Comparison of ENCODE assay signal across 8 mouse cellular contexts in the genomic region with DNA sequence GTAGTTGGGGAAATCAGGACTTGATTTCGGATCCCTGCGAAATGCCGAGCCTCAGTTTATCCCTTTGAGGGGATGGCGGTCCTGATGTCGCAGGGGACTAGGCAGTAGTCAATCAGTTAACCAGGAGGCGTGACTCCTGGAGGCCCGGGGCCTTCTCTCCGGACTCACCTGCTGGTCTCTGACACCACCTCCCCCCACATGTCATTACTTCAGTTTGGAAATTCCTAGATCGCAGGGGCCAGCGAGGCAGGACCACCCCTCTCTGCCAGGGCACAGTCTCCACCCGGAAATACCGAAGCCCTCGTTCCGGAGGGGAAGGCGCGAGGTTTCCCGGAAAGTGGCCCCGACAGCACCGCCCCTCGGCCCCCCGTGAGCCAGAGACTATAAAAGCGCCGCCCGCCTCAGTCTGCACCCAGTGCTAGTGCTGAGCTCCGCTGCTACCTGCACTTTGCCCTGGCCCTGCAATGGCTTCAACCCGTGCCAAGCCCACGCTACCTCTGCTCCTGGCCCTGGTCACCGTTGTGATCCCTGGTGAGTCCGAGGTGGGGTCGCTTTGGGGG. TPM values are rescaled to one million over a fixed set of nuclear protein-coding genes. Genes with fewer than 3 reads are reported as not detected.
DNase-seq lines count a peak whose midpoint lies in the region; ATAC-seq lines count a peak whose summit lies in the region.

A gene (plus strand): TSS at position 415 of the 560 bp plus-strand sequence.

- ATAC-seq in embryonic facial prominence, embryonic 12.5 days (ENCODE audit: insufficient number of reproducible peaks, insufficient read depth, low FRiP score, low TSS enrichment) = 0 out of 2 replicates have a peak, but pooled peaks have one; percentile 17
- peak; percentile 31; the same call in 1 of the 2 replicates for ATAC-seq in heart, embryonic 11.5 days (replicated peaks; ENCODE audit: insufficient number of reproducible peaks, low FRiP score, low TSS enrichment)
- ATAC-seq in lung, embryonic 15.5 days (ENCODE audit: borderline replicate concordance, extremely low read depth, low FRiP score, low TSS enrichment) = peak; percentile 34; the same call in 1 of the 2 replicates
- ATAC-seq in frontal cortex, adult (ENCODE audit: low TSS enrichment) = no peak

- no peak within 1 kb of the TSS for H3K27ac ChIP-seq in embryonic facial prominence, embryonic 12.5 days
- peak within 1 kb of the TSS; percentile 15; the same call in 1 of the 2 replicates for H3K27ac ChIP-seq in heart, embryonic 11.5 days (ENCODE audit: low read depth, low read length)
- peak within 1 kb of the TSS; percentile 55 for H3K27ac ChIP-seq in lung, embryonic 15.5 days

- no peaks in the 10 kb centered on the region for H3K36me3 ChIP-seq in embryonic facial prominence, embryonic 12.5 days
- no peaks in the 10 kb centered on the region for H3K36me3 ChIP-seq in heart, embryonic 11.5 days (ENCODE audit: control insufficient read depth, insufficient read depth, low read length)
- no peaks in the 10 kb centered on the region for H3K36me3 ChIP-seq in lung, embryonic 15.5 days

- H3K4me2 ChIP-seq in embryonic facial prominence, embryonic 12.5 days (replicated peaks) = peak within 1 kb of the TSS; percentile 57
- H3K4me2 ChIP-seq in heart, embryonic 11.5 days = peak within 1 kb of the TSS; percentile 77
- peak within 1 kb of the TSS; percentile 77 for H3K4me2 ChIP-seq in lung, embryonic 15.5 days

- H3K9me3 ChIP-seq in embryonic facial prominence, embryonic 12.5 days = no peaks in the 10 kb centered on the region
- H3K9me3 ChIP-seq in heart, embryonic 11.5 days (replicated peaks; ENCODE audit: control insufficient read depth, low read length) = no peaks in the 10 kb centered on the region
- H3K9me3 ChIP-seq in lung, embryonic 15.5 days = no peaks in the 10 kb centered on the region

- peak within 1 kb of the TSS; percentile 42 for H3K9ac ChIP-seq in embryonic facial prominence, embryonic 12.5 days
- H3K9ac ChIP-seq in heart, embryonic 11.5 days (ENCODE audit: low read depth, low read length) = peak within 1 kb of the TSS; percentile 17; the same call in 1 of the 2 replicates
- peak within 1 kb of the TSS; percentile 21 for H3K9ac ChIP-seq in lung, embryonic 15.5 days

- H3K4me3 ChIP-seq in embryonic facial prominence, embryonic 12.5 days = peak within 1 kb of the TSS; percentile 33
- peak within 1 kb of the TSS; percentile 41 for H3K4me3 ChIP-seq in heart, embryonic 11.5 days (ENCODE audit: low read depth, low read length)
- H3K4me3 ChIP-seq in lung, embryonic 15.5 days = peak within 1 kb of the TSS; percentile 50

- peak; percentile 87 for DNase-seq in R1 (ENCODE audit: low read depth, low spot score)
- DNase-seq in kidney, adult 8-10 months = peak; percentile 76 to 90
- peak; percentile 58 for DNase-seq in ovary, postnatal 14 days (ENCODE audit: low spot score)
- peak; percentile 90 for DNase-seq in yolk sac, embryonic 10.5 days (ENCODE audit: low spot score)

- WGBS in embryonic facial prominence, embryonic 12.5 days = under 1% methylated on average over 30 of the region's 30 CpGs
- under 1% methylated on average over 30 of the region's 30 CpGs for WGBS in heart, embryonic 11.5 days (ENCODE audit: insufficient replicate concordance)
- WGBS in lung, embryonic 15.5 days = 1% methylated on average over 30 of the region's 30 CpGs

- H3K27me3 ChIP-seq in embryonic facial prominence, embryonic 12.5 days = peaks cover 54% of the 10 kb centered on the region
- H3K27me3 ChIP-seq in heart, embryonic 11.5 days (ENCODE audit: control insufficient read depth, insufficient read depth, low read length) = peaks cover 43% of the 10 kb centered on the region
- peaks cover 18% of the 10 kb centered on the region for H3K27me3 ChIP-seq in lung, embryonic 15.5 days

- H3K4me1 ChIP-seq in embryonic facial prominence, embryonic 12.5 days = peaks cover 8% of the 10 kb centered on the region
- H3K4me1 ChIP-seq in heart, embryonic 11.5 days (ENCODE audit: control insufficient read depth, insufficient read depth, low read length) = peaks cover 11% of the 10 kb centered on the region
- H3K4me1 ChIP-seq in lung, embryonic 15.5 days = peaks cover 46% of the 10 kb centered on the region

RNA-seq across cellular contexts. Expression of the gene that starts here (rescaled TPM):
- 8.6 and 9.0 TPM in 2 replicates for polyA plus RNA-seq in embryonic facial prominence, embryonic 12.5 days (2016; fragmentation: Nextera tagmentation; extraction: Ambion mirVana)
- polyA plus RNA-seq in heart, embryonic 11.5 days (2014; fragmentation: Nextera tagmentation; extraction: Ambion mirVana) = 8.1 and 8.5 TPM in 2 replicates
- 55.1 and 57.5 TPM in 2 replicates for polyA plus RNA-seq in lung, embryonic 15.5 days (2015; fragmentation: Nextera tagmentation; extraction: Ambion mirVana)
